Mouse (Mus musculus) B cell, adult 67 days (primary cell): ENCODE measurements around the gene Bpifb6. TPM values are rescaled to one million over a fixed set of nuclear protein-coding genes. Genes with fewer than 3 reads are reported as not detected.

Source experiments
- total RNA-seq, 2 experiments: library from RNA; stranded (reverse); gene quantifications; 4 replicates each; pipeline ENCODE4 v1.2.4; 2023

Gene Bpifb6
- total RNA-seq = not detected

DNA sequence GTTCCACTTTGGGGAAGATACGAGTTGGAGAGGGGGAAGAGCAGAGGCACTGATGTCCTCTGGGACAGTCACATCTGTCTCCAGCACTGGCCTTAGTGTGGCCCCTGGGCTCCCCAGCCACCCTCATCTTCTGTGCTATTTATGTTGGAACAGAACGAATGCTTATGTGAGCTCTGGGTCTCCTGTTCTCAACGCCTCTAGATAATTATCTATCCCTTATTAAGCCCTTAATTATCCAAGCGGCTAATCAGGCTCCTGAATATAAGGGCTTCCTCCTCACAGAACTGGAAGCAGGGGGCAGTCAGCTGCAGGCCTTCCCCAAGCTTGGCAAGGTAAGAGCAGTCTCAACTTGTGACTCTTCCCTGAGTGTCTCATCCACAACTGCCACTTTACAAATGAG, at the start of gene Bpifb6:
Gene Bpifb6, plus strand, starts transcription at position 301 of the 400 bp plus-strand sequence.

DNA sequence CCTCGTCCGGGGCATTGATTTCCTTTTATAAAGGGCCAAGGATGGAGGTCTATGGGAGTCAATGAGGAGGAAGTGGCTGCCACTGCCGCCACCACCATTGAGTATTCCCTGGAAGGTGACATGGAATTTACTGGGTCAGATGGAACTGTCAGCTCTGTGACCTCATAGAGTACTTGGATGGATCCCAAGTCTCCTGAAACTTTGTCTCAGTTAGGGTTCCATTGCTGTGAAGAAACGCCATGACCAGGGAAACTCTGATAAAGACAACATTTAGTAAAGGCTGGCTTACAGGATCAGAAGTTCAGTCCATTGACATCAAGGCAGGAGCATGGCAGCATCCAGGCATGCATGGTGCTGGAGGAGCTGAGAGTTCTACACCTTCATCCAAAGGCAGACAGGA, 29.2 kb upstream of the Bpifb6 start, which contains the start of gene Sun5:
Gene Sun5, minus strand, starts transcription at position 101 of the 400 bp plus-strand sequence.

DNA sequence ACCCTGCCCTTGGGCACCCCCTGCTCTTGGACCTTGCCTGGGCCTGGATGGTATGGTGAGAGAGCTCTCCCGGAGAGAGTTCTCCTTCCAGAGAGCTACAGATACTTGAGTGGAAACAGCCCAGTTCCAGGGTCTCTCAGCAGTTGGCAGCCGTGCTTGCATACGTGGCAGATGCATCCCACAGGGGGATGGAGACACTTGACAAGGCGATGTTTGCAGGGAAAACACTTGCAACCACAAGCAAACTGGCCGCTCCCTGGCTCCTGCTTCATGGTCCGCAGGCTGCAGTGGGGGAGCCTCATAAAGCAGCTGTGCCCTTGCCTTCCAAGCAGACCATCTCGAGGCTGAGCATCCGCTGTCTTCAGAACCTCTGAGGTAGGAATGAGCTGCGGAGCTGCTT, 25.4 kb upstream of the Bpifb6 start, which contains the start of gene Bpifb2:
Gene Bpifb2, plus strand, starts transcription at position 301 of the 400 bp plus-strand sequence.

DNA sequence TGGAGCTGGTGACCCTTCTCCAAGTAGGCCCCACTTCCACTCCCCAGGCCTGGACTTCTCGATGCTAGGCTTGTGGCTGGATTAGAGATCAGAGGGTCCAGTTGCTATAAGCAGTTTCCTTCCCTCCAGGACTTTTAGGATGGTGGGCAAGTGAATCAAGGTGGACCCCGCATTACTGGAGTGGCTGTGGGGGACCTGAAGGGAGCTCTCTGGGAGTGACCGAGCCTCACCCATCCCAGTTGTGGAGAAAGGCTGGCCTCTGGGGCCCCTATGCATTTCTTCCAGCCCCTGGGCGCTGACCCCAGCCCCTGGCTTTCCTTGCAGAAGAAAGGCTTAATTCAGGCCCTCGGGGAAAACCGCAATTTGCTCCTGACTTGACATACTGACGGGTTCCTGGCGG, 17.7 kb downstream of the Bpifb6 start, which contains the start of gene Bpifb3:
Gene Bpifb3, plus strand, starts transcription at position 301 of the 400 bp plus-strand sequence.

DNA sequence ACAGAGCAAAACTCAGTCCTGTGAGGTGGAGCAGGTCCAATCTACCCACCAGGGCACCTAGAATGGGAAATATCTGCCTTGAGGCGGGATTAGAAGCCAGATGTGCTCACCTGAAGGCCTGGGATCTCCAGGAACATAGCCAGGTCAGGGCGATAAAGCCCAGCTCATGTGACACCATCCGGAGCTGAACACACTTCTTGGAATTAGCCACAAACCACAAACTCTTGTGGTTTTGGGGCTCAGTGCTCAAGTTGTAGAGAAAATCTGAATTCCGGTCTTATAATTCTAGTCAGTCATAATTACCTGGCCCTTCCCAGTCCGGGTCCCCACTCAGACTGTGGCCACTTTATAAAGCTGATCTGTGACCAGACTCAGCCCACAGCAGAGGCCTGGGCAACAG, 37.7 kb downstream of the Bpifb6 start, which contains the start of gene Bpifb4:
Gene Bpifb4, plus strand, starts transcription at position 370 of the 400 bp plus-strand sequence.

Other genes with a start within 250 kb of the Bpifb6 start
- not detected for gene Dnmt3c, start 203.7 kb upstream of the Bpifb6 start, total RNA-seq
- gene Mapre1, start 159.1 kb upstream of the Bpifb6 start, total RNA-seq = 100 to 1,000 TPM; 139 to 146 TPM
- gene Efcab8, start 120.5 kb upstream of the Bpifb6 start, total RNA-seq = 1 to 10 TPM in 1 of 2 experiments, under 1 TPM in 1; 0.58 to 1.4 TPM
- not detected for gene Sun5, start 29.3 kb upstream of the Bpifb6 start, total RNA-seq
- not detected for gene Bpifb2, start 25.3 kb upstream of the Bpifb6 start, total RNA-seq
- gene Bpifb3, start 17.8 kb downstream of the Bpifb6 start, total RNA-seq = not detected
- not detected for gene Bpifb4, start 37.8 kb downstream of the Bpifb6 start, total RNA-seq
- not detected for gene Bpifa6, start 74.6 kb downstream of the Bpifb6 start, total RNA-seq
- gene Bpifa2, start 107.9 kb downstream of the Bpifb6 start, total RNA-seq = not detected
- gene Bpifa3, start 229.9 kb downstream of the Bpifb6 start, total RNA-seq = not detected
- not detected for gene Bpifa1, start 242.5 kb downstream of the Bpifb6 start, total RNA-seq